Mouse (Mus musculus) CD4-positive, CD25-positive, alpha-beta regulatory T cell, adult 2 months (primary cell): ENCODE measurements around the gene Pla2g12b.
"Not testable (repeated sequence)": the region's sequence is repeated elsewhere in the genome, so short reads cannot be mapped to it uniquely, and the experiment has no call there.

Experiments used
- DNase-seq: peaks from one replicate; pipeline ENCODE4 v3.0.0-alpha.2; 2012; ENCODE audit warnings: low read depth, low spot score

Pla2g12b gene

DNA sequence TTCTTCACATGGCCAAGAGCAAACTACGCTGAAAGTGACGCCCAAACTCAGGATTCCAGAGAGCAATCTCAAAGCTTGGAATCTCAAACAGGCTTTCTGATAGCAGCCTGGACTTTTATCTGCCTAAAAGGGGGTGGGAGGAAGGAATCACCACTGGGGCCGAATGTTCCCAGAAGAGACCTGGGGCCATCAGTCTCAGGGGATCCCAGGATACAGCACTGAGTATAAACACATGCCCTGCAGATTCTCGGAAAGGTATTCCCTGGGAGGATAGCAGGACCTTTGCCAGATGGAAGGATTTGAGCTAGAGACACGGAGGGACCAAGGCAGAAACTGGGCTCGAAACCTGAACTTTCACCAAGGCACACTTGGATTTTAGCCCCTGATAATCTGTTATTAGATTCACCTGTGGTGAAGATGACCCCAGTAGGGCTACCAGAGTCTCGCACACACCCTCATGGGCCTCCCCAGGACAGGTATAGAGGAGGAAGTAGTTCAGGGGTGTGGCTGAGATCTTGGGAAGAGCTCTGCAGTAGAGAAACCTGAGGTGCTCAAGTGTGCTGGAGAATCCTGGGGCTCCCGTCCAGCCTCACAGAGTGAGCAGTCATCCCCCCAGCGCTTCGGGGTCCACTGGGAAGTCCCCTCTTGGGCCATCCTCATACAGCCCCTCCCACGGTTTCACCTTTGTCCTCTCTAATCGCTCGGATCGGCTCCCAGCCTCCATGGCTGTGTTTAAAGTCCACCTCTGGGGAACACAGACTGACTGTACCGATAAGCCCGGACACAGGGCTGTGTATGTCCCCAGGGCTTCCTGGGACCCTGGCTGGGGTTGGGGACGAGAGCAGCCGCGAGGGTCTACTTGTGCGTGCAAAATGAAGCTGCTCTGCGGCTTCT lies at the start of gene Pla2g12b:
Gene Pla2g12b, plus strand, starts transcription at position 762 of the 894 bp plus-strand sequence.
- no peak for DNase-seq

DNA sequence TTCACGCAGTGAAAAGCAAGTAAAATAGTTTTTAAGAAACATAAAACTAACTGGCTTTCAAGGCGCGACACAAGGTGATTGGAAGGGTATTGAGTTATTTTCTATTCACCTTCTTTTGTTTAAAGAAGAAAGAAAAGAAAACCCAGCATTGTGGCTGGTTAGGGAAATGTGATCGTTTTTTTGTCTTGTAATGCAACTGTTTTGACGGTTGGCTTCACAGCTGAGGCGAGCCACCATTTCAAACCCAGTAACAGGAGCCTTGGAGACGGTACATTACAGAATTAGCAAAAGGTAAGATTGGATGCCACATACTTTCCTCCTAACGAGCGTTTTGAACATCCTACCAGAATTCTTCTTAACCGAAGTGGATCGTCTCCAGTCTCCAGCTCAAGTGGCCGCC lies 49.3 kb upstream of the Pla2g12b start:
- no peak for DNase-seq

DNA sequence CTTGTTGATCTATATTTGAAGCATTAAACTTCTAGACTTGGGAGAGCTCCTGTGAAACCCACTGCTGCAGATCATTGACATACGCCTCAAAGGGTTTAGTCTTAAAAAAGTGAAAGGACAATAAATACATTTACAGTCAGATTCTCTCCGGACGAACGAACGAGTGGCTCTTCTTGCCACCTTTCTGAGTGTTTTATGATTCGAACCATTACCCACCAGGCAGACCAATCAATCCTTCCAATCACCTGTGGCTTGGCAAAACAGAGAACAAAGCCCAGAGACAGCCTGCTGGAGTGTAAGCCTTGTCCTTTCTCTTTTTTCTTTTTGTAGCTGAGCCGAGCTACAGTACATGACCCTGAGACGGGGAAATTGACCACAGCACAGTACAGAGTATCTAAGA lies 48.4 kb upstream of the Pla2g12b start:
- no peak for DNase-seq

DNA sequence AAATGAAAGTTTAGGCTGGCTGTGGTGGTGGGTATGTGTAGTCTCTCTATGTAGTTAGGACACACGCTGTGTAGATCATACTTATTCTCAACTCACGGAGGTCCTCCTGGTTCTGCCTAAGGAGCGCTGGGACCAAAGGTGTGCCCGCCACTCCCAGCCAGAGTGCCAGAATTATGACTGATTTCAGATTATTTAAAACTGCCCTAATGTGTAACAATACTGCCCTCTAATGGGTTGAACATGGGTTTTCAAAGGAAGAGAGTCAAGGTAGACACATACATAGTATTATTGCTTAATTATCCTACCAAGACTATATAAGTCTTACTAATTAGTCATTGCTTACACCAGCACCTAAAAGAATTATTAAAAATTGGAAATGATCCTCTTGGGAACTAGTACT lies 44.7 kb upstream of the Pla2g12b start:
- DNase-seq, result peak; percentile 46

DNA sequence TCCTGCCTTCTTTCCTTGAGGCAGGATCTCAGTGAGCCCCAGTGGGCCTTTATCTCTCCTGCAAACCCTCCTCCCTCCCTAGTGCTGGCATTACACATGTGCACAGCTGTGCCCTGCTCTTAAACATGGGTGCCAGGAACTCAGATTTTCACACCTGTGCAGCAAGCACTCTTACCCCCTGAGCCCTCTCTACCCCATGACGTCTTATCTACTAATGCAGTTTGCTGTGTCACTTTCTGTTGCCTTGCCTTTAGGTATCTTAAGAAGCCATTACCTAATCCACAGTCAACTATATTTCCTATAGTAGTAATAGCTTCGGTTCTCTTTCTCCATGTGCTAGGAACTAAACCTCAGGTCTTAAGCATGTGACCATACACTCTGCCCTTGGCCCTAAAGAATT lies 40.3 kb upstream of the Pla2g12b start:
- no peak for DNase-seq

DNA sequence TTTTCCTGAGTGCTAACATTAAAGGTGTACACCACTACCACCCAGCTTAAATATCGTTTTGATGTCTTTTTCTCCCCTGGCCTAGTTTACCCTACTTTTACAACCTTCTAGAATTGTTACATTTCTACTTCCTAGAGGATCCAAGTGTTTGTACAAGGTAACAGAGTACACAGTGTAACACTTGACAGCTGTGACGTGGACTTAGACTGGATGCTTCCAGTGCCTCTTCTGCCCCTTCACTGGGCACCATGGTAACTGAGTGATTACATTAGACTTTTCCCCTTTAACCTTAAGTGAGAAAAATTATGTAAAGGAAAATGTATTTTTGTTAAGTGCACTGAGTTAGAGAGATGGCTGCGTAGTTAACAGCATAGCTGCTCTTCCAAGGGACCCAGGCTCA lies 38.9 kb upstream of the Pla2g12b start:
- no peak for DNase-seq

DNA sequence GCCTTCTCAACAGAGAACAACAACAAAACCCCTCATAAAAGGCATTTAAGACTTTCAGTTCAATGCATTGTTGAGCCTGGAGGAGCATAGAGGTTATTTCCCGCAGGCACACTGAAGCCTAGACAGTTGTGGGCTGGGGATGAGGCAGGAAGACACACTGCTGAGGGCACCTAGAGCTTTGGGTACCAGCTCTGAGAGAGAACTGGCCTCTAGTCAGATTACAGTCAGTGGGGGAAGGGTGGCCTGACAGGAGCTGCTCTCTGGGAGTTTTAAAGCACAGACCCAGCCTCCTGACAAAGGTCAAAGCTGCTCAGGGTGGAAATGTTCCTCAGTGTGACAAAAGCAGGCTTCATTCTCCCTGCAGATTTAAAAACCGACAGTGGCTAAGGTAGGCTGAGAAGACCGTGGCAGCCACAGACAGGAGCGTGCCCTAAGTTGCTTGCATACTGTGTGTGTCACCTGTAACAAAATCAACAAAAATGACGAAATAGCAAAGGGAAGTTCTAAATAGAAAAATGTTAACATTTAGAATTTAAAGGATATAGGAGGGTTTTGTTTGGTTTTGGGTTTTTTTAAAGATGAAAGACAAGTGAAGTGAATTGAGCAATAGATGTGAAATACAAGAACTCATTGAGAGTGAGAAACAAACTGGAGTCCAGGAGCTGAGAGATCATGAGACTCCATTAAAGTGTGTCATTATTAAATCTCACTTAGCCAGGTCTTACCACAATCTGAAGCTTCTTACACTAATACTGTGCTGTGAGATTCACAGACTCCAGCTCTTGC lies 37.5 kb upstream of the Pla2g12b start:
- DNase-seq, result no peak

DNA sequence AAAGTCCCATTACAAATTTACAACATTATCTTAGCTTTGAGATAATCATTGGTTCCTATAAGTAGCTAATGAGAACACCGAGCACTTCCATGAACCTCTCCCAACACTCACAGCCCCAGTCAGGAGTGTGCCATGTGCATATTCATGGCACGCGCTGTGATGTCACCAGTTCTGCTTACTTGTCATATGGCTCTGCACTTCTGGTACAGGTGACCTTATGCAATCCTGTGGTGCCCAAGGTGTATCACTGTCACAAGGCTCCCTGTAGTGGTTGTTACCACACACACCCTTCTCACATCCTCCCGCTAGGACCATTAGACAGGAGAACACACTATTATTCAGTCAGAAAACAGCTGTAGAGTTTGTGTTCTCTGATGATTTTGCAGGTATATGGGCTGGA lies 36.7 kb upstream of the Pla2g12b start:
- no peak for DNase-seq

DNA sequence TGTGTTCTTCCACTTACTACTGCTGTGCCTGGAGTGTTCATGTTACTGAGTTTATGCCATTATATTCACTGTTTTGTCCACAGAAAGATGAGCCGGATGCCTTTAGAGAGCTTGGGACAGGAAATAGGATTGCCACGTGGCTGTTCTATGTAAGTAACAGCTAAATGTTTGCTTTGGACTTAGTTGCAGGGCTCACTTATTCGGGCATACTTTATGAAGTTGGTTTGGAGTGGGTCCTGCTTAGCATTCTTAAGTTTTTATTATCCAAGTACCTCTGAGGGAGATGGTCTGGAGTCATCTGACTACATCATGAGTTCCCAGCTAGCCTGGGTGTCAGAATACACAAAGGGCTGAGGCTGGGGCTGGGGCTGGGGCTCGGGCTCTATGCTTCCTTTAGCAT lies 36.3 kb upstream of the Pla2g12b start:
- no peak for DNase-seq

DNA sequence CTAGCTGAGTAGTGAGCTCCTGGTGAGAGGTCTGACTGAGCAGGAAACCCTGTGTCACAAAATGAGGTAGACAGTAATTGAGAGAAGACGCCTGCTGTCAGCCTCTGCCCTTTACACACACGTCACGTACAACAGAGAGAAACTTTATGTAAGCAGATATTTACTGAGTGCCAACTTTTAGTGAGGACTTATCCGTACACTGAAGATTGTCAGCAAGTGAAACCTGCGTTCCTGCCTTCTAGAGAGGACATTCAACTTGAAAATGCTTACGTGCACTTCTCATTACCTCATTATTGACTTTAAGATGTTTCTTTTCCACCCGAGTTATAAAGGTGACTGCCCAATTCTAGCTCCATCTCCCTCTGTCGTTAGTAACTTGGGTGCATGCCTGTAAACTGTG lies 34.7 kb upstream of the Pla2g12b start:
- DNase-seq, result no peak

DNA sequence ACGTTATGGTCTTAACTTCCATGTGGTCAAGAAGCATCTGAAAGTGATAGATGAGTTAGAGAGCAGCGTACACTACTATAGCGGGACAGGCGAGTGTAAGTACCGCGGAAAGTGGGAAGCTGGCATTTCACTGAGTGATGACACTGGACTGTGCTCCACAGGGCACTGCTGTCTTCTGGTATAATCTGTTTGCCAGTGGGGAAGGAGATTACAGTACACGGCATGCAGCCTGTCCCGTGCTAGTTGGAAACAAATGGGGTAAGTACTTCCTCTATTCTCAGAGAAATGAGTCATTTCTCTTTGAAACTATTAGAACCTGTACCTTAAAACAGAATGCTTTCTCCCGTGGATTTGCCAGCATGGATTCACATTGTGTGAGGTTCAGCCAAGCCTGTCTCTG lies 34.0 kb upstream of the Pla2g12b start:
- no peak for DNase-seq

DNA sequence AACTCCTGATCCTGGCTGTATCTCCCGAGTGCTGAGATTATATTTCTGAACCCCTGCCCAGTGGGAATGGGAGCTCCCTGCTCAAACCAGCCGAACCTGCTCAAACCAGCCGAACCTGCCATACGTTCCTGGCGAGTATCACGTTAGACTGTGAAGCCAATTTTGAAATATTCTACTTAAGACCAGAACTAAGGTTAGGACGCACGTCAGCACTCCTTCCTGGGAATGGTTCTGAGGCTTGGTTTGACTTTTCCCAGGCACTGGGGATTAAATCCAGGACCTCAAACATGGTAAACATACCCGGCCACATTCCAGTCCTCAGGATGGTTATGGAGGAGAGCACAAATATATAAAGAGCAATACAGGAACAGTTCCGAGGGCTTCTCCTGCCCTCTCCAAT lies 25.6 kb upstream of the Pla2g12b start:
- DNase-seq, result no peak

DNA sequence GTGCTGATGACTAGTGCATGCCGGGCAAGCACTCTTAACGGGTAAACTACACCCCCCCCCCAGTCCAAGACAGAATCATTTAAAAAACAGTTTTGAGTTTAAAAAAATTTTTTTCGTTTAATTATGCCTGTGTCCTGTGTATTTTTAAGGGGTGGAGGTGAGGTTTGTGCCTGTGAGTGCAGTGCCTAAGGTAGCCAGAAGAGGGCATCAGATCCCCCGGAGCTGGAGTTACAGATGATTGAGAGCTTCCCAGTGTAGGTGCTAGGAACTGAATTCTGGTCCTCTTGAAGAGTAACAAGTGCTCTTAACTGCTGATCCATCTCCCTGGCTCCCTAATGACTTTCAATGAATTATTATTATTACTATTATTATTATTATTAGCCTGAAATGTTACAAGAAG lies 24.7 kb upstream of the Pla2g12b start:
- peak; percentile 38 for DNase-seq

DNA sequence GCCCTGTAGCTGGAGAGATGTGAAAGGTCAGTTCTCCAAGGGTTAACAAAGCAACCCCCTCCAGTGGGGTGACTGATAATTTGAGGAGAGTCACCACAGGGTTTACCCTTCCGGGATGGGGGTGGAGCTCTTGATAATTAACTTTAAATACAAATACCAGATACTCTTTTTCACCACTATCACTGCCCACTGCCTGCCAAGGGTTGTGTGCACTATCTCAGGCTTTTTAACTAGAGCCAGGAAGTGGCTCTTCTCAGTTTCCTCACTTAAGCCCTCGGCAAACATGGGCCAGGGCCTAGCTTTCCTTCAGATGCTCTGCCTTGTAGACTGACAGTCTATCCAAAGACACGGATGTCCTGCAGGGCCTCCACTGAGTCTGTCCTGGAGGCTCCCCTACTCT lies 23.5 kb upstream of the Pla2g12b start:
- DNase-seq, result peak; percentile 56

DNA sequence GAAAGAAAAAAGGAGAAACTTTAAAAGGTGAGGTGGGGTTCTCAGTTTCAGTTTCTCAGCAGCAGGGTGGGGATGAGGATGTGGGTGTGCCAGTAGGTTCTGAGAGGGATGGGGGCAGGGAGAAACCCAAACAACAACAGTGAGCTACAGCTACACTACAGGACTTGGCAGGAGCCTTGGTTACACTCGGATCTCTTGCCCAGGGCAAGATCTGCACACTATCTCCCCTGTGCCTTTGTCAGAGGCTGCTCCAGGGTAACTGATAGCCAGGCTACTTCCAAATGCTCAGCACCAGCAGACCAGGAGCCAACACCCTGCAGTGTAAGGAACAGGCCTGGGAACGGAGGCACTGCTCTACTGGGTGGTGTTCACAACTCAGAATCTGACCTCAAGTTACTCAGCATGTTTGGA lies 23.0 kb upstream of the Pla2g12b start:
- peak; percentile 69 for DNase-seq

DNA sequence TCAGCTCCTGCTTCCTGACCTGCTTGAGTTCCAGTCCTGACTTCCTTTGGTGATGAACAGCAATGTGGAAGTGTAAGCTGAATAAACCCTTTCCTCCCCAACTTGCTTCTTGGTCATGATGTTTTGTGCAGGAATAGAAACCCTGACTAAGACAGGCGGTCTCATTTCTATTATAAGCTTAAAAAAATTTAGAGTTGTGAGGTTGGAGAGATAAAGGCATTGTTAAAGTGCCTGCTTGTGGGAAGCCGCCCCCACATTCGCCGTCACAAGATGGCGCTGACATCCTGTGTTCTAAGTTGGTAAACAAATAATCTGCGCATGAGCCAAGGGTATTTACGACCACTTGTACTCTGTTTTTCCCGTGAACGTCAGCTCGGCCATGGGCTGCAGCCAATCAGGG lies 21.9 kb upstream of the Pla2g12b start:
- DNase-seq, result peak; percentile 32

DNA sequence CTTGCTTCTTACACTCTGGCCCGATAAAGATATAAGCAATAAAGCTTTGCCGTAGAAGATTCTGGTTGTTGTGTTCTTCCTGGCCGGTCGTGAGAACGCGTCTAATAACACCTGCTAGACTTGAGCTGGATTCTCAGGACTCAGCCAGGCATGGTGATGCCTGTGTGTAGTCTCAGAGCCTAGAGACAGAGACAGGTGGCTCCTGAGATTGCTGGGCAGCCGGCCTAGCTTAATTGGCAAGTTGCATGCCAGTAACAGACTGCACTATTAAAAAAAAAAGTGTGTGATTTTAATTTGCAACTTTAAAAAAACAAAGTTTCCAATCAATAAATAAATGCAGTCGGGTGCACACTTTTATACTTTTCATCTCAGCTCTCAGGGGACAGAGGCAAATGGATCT lies 16.5 kb upstream of the Pla2g12b start:
- DNase-seq, result no peak

DNA sequence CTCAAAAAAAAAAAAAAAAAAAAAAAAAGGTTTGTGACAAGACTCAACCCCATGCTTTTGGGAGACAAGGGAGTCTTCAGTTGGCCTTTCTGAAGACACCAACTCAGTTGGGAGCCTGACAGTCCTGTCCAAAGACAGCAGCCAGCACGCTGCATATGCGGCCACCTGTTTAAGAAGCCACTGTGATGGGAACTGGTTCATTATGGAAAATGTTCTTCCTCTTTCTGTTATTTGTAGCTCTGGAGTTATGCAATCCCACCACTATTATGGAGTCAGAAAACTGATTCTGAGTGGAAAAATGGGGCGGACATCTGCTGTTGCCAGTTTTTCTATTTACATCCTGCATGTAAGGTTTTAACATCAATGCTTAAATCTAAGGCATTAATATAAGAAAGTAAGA lies 13.8 kb upstream of the Pla2g12b start:
- DNase-seq, result no peak

DNA sequence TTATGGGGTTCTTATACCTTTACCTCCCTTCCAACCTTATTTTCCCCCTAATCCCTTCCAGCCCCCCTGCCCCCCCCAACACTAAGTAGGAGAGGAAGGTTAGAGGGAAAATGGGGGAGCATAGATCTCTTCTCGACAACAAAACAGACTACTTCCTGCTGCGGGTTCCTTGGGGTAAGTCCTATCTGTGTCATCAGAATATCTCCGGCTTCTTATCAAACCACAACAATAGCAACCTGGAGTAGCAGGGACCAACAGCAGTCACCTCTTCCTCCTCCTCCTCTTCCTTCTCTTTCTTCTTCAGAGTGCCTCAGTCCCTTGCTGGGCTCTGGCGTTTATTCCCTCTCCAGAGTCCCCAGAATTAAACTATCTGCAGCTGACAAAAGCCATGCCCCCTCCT lies 11.6 kb upstream of the Pla2g12b start:
- DNase-seq, result peak; percentile 56

DNA sequence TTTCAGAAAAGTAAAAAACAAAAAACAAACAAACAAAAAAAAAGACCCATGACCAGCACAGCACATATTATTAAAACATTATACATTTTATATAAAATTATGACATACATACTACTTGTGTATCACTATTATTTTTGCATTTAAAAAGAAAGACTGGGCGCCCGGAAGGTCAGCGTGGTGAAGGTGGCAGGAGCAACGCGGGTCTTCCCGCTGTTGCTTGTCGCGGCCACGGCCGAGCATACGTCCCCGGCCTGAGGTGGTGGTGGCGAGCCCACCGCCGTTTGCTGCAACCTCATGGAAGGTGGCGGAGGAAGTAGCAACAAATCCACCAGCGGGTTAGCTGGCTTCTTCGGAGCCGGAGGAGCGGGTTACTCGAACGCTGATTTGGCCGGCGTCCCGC lies 8.0 kb upstream of the Pla2g12b start, which contains the start of gene Gm10273:
Gene Gm10273, plus strand, starts transcription at position 172 of the 400 bp plus-strand sequence.
- not testable (repeated sequence) for DNase-seq

DNA sequence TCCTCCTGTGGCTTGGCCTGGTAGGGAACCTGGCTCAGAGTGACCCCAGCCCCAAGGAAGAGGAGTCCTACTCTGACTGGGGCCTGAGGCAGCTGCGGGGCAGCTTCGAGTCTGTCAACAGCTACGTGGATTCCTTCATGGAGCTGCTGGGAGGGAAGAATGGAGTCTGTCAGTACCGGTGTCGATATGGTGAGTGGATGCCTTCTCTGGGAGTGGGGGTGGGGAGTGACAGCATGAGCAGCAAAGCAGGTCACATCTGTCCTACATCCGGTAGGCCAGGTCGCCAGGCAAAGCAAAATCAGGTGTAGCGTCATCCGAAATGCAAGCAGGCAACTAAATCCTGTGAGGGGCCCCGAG lies 311 bp downstream of the Pla2g12b start:
- no peak for DNase-seq

DNA sequence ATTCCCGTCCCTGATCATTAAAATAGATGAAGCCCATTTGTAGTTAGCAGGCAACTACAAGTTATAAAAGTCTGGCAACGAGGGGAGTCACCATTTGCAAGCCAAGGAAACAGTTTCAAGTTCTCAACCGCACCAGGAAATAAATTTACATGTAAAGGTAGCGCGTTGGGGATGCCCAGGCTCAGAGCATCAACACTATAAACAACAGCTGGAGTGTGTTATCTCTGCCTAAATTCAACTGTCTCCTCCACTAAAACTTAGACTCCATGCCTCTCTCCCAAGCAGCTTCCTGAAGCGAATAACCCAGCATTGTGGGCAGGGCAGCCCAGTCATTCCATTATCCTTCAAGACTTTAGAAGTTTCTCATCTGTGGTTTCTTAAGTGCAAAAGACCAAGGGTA lies 5.0 kb downstream of the Pla2g12b start:
- no peak for DNase-seq

DNA sequence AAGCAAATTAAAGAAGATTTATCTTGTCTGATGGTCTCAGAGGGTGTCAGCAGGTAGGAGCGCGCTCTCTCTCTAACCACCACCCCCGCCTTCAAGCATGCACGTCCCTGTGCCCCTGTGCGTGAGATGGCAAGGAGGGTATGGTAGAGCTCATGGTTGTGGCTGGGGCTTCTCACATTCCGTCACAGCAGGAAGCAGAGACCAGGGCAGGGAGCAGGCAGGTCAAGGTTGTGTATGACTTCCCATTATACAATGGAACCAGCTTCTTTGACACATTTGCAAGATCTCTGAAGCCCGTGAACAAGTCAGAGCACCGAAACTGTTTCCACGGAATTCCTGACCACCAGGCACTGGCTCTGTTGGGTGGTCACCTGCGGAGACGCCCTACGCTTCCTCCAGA lies 6.8 kb downstream of the Pla2g12b start:
- DNase-seq, result no peak
